Mouse (Mus musculus): ENCODE measurements around the gene Dnah12. TPM values are rescaled to one million over a fixed set of nuclear protein-coding genes. Genes with fewer than 3 reads are reported as not detected.

Gene Dnah12
- total and polyA plus RNA-seq, 3 experiments = 0.04 to 0.10 TPM; not detected in 1

GRCm38 (mm10) chr14:26794431-26794830 is 101.4 kb downstream of the Dnah12 start:
- Histone ChIP-seq H3K4me1 (ENCODE audit: control insufficient read depth in 1 of 2, insufficient read depth in 2 of 2, low read length in 2 of 2) (peaks cover 2 to 4% of the 10 kb centered on the region in 2 experiments; a peak in 3 of 4 replicates), H3K79me2 (ENCODE audit: control insufficient read depth, insufficient read depth, low read length, poor library complexity) (no peaks in the 10 kb centered on the region), H3K36me3 (ENCODE audit: control insufficient read depth in 1 of 2, insufficient read depth in 2 of 2, low read length in 2 of 2) (peaks cover 0 to 14% of the 10 kb centered on the region in 2 experiments; a peak in 2 of 4 replicates), H3K9me3 (replicated peaks; ENCODE audit: insufficient read depth, low read length) (no peaks in the 10 kb centered on the region), H3K9ac (ENCODE audit: control insufficient read depth, low read depth, low read length, poor library complexity, severe bottlenecking) (no peak overlapping the region), H3K27me3 (ENCODE audit: control insufficient read depth in 1 of 2, insufficient read depth in 2 of 2, low read length in 2 of 2) (no peaks in the 10 kb centered on the region), H3K27ac (ENCODE audit: control insufficient read depth, low read depth, low read length) (no peak overlapping the region), H3K4me3 (ENCODE audit: control insufficient read depth in 1 of 2, insufficient read depth in 1 of 2, low read depth in 2 of 2, low read length in 2 of 2) (no peak overlapping the region)
- peak; percentile 26 for DNase-seq (ENCODE audit: low read depth, low spot score)
- TF ChIP-seq JUND (IDR thresholded peaks at IDR 0.05; ENCODE audit: low read depth, low read length) (no peak), POLR2AphosphoS5 (IDR thresholded peaks at IDR 0.05; ENCODE audit: borderline replicate concordance, low read depth, low read length) (no peak), SIN3A (IDR thresholded peaks at IDR 0.05; ENCODE audit: low read length) (no peak), ZC3H11A (IDR thresholded peaks at IDR 0.05; ENCODE audit: low read depth, low read length) (no peak), MAFK (IDR thresholded peaks at IDR 0.05; ENCODE audit: borderline replicate concordance, low read depth, low read length) (no peak), TAL1 (IDR thresholded peaks at IDR 0.05; ENCODE audit: low read length) (no peak), KAT2A (conservative IDR thresholded peaks at IDR 0.05; ENCODE audit: low read depth, low read length) (no peak), MAX (IDR thresholded peaks at IDR 0.05; ENCODE audit: low read length) (no peak), NRF1 (IDR thresholded peaks at IDR 0.05; ENCODE audit: insufficient read depth, low read depth, low read length, poor library complexity, severe bottlenecking) (no peak)

DNA sequence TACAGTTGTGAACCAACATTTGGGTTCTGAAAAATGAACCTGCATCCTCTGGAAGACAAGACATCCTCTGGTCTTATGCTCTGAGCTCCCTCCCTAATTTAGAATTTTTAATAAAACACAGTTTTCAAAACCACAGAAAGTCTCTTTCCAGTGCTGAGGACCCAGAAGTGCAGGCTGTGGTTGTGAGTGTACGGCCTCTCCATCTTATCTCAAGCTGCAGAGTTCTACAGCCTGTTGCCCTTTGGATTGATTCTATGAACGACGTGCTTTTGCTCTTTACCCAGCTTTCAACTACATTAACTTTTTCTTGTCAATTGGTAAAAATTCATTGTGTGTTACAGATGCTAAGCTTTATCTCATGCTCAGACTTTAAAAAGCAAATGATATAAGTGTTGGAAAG is 105.3 kb downstream of the Dnah12 start:
- TF ChIP-seq TBP (IDR thresholded peaks at IDR 0.05; ENCODE audit: low read depth, low read length) = 0 out of 2 replicates have a peak, but pooled peaks have one; percentile 24
- TF ChIP-seq EP300 (IDR thresholded peaks at IDR 0.05; ENCODE audit: low read depth in 1 of 2, low read length in 2 of 2) = peak; percentile 50 to 51; a peak in 2 of 4 replicates
- TF ChIP-seq ZC3H11A (IDR thresholded peaks at IDR 0.05; ENCODE audit: low read depth, low read length) = no peak
- peak; percentile 66 for TF ChIP-seq GATA1 (IDR thresholded peaks at IDR 0.05; ENCODE audit: low read depth, low read length)
- TF ChIP-seq TAL1 (IDR thresholded peaks at IDR 0.05; ENCODE audit: low read length) = peak; percentile 48
- TF ChIP-seq TCF12 (IDR thresholded peaks at IDR 0.05; ENCODE audit: low read depth, low read length) = peak; percentile 61
- TF ChIP-seq MAFK (IDR thresholded peaks at IDR 0.05; ENCODE audit: borderline replicate concordance, low read depth, low read length) = no peak
- no peak for TF ChIP-seq MAX (IDR thresholded peaks at IDR 0.05; ENCODE audit: low read length)

GRCm38 (mm10) chr14:26799286-26799685 is 106.2 kb downstream of the Dnah12 start:
- Histone ChIP-seq H3K4me3 (ENCODE audit: control insufficient read depth in 1 of 2, insufficient read depth in 1 of 2, low read depth in 2 of 2, low read length in 2 of 2) (no peak overlapping the region), H3K27me3 (ENCODE audit: control insufficient read depth in 1 of 2, insufficient read depth in 2 of 2, low read length in 2 of 2) (no peaks in the 10 kb centered on the region), H3K79me2 (ENCODE audit: control insufficient read depth, insufficient read depth, low read length, poor library complexity) (no peaks in the 10 kb centered on the region), H3K4me1 (ENCODE audit: control insufficient read depth in 1 of 2, insufficient read depth in 2 of 2, low read length in 2 of 2) (peaks cover 2 to 6% of the 10 kb centered on the region in 2 experiments; a peak in 3 of 4 replicates), H3K9me3 (replicated peaks; ENCODE audit: insufficient read depth, low read length) (no peaks in the 10 kb centered on the region), H3K9ac (ENCODE audit: control insufficient read depth, low read depth, low read length, poor library complexity, severe bottlenecking) (no peak overlapping the region), H3K27ac (ENCODE audit: control insufficient read depth, low read depth, low read length) (no peak overlapping the region), H3K36me3 (ENCODE audit: control insufficient read depth in 1 of 2, insufficient read depth in 2 of 2, low read length in 2 of 2) (peaks cover 0 to 14% of the 10 kb centered on the region in 2 experiments; a peak in 2 of 4 replicates)
- DNase-seq (ENCODE audit: low read depth, low spot score) = peak; percentile 22
- TF ChIP-seq GATA1 (IDR thresholded peaks at IDR 0.05; ENCODE audit: low read depth, low read length) (peak; percentile 53), USF2 (IDR thresholded peaks at IDR 0.05; ENCODE audit: borderline replicate concordance in 1 of 2, insufficient read depth in 1 of 2, low read depth in 1 of 2, low read length in 2 of 2) (no peak), EP300 (IDR thresholded peaks at IDR 0.05; ENCODE audit: low read depth in 1 of 2, low read length in 2 of 2) (peak in 1 of 2 experiments; percentile 58; a peak in 1 of 4 replicates), TAL1 (IDR thresholded peaks at IDR 0.05; ENCODE audit: low read length) (peak; percentile 61)

More for the DNA sequence above, 105.3 kb downstream of the Dnah12 start:
- Histone ChIP-seq H3K27ac (ENCODE audit: control insufficient read depth, low read depth, low read length) (no peak overlapping the region), H3K79me2 (ENCODE audit: control insufficient read depth, insufficient read depth, low read length, poor library complexity) (no peaks in the 10 kb centered on the region), H3K9ac (ENCODE audit: control insufficient read depth, low read depth, low read length, poor library complexity, severe bottlenecking) (no peak overlapping the region), H3K36me3 (ENCODE audit: control insufficient read depth in 1 of 2, insufficient read depth in 2 of 2, low read length in 2 of 2) (peaks cover 0 to 14% of the 10 kb centered on the region in 2 experiments; a peak in 2 of 4 replicates), H3K27me3 (ENCODE audit: control insufficient read depth in 1 of 2, insufficient read depth in 2 of 2, low read length in 2 of 2) (no peaks in the 10 kb centered on the region), H3K9me3 (replicated peaks; ENCODE audit: insufficient read depth, low read length) (no peaks in the 10 kb centered on the region), H3K4me1 (ENCODE audit: control insufficient read depth in 1 of 2, insufficient read depth in 2 of 2, low read length in 2 of 2) (peaks cover 2 to 6% of the 10 kb centered on the region in 2 experiments; a peak in 3 of 4 replicates), H3K4me3 (ENCODE audit: control insufficient read depth in 1 of 2, insufficient read depth in 1 of 2, low read depth in 2 of 2, low read length in 2 of 2) (peak overlapping the region in 1 of 2 experiments; percentile 3; a peak in 1 of 4 replicates)
- peak; percentile 65 for DNase-seq (ENCODE audit: low read depth, low spot score)

All from MEL (cell line).